Mouse (Mus musculus): Measurements from ENCODE around the gene Cdca4. TPM values are rescaled to one million over a fixed set of nuclear protein-coding genes. Genes with fewer than 3 reads are reported as not detected.

The Cdca4 gene
- total RNA-seq, 1 experiment = 78.2 TPM

DNA sequence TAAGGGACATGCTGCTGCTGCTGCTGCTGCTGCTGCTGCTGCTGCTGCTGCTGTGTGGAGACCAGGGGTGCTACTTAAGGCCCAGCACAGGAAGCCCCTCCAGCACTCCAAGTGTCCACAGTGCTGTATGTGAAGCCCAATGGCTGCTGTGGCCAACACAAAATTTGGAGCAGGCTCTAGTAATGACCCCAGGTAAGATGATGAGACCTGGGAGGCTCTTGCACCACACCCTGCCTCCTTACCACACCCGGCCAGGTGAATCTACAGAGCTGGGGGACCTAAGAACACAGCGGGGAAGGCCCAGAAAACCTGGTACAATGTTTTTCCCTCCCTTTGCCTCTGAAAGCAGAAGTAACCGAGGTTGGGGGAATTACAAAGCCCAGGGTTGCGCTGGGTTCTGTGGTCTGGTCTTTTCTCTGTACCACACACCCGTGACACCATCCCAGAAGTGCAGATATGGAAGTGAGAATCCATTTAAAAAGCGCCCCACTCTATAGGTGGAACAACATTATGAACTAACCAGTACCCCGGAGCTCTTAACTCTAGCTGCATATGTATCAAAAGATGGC is 38.0 kb upstream of the Cdca4 start:
- in situ Hi-C loops (cut with MboI; ENCODE audit: low sequenced_read_pairs in 2 of 2, unreplicated experiment in 2 of 2) = no loop called here
- Histone ChIP-seq H3K4me1 (ENCODE audit: control insufficient read depth in 2 of 2, insufficient read depth in 2 of 2, low read length in 2 of 2, poor library complexity in 1 of 2) (peaks cover 0 to 11% of the 10 kb centered on the region in 2 experiments; a peak in 1 of 4 replicates), H3K27ac (ENCODE audit: insufficient read depth, low read depth, low read length, poor library complexity, severe bottlenecking) (no peak overlapping the region), H3K36me3 (ENCODE audit: control insufficient read depth, insufficient read depth, low read length, poor library complexity, severe bottlenecking) (no peaks in the 10 kb centered on the region), H3K9ac (ENCODE audit: insufficient read depth, low read depth, low read length, poor library complexity, severe bottlenecking) (no peak overlapping the region), H3K9me3 (ENCODE audit: control insufficient read depth, insufficient read depth, low read depth, low read length) (no peaks in the 10 kb centered on the region), H3K4me3 (ENCODE audit: insufficient read depth in 1 of 2, low read depth in 1 of 2, low read length in 2 of 2, poor library complexity in 1 of 2, severe bottlenecking in 1 of 2) (no peak overlapping the region)
- TF ChIP-seq ZNF384 (IDR thresholded peaks at IDR 0.05; ENCODE audit: low read depth, low read length) (no peak), HCFC1 (IDR thresholded peaks at IDR 0.05; ENCODE audit: borderline replicate concordance, insufficient read depth, low read length) (no peak), CHD2 (IDR thresholded peaks at IDR 0.05; ENCODE audit: low read depth, low read length) (no peak), ZC3H11A (IDR thresholded peaks at IDR 0.05; ENCODE audit: borderline replicate concordance, low read depth, low read length) (no peak), MAFK (IDR thresholded peaks at IDR 0.05; ENCODE audit: insufficient read depth, low read depth, low read length) (no peak)
- no peak for DNase-seq (ENCODE audit: low read depth, low spot score)

DNA sequence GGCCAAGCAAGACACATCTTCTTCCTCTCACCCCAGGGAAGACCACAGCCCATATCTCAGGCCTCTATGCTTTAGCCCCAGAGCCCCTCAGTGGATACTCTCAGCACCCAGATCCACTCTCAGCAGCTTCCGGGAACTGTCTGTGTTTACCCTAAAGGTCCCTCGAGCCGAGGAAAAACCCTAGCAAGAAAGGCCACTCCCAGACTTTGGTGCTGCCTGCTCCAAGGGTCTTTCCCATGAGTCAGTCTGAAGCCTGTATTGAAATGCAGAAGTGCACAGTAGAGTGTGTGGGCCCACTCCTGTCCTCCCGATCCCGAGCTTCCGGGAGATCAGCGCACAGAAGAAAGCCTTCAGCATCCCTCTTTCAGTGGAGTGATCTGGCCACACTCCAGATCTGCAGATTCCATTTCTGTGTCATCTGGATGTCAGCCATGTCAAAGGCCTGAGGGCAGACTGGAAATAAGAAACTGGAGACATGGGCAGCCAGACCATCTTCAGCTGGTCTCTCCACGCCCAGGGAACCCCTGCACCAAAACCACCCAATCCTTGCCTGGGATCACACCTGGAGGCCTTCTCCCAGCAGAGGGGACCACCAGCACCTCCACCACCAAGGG is 37.4 kb upstream of the Cdca4 start:
- in situ Hi-C loops (cut with MboI; ENCODE audit: low sequenced_read_pairs in 2 of 2, unreplicated experiment in 2 of 2) = no loop called here
- TF ChIP-seq CHD2 (IDR thresholded peaks at IDR 0.05; ENCODE audit: low read depth, low read length) (no peak), ZNF384 (IDR thresholded peaks at IDR 0.05; ENCODE audit: low read depth, low read length) (no peak), ZC3H11A (IDR thresholded peaks at IDR 0.05; ENCODE audit: borderline replicate concordance, low read depth, low read length) (no peak), MAFK (IDR thresholded peaks at IDR 0.05; ENCODE audit: insufficient read depth, low read depth, low read length) (no peak), HCFC1 (IDR thresholded peaks at IDR 0.05; ENCODE audit: borderline replicate concordance, insufficient read depth, low read length) (no peak)

DNA sequence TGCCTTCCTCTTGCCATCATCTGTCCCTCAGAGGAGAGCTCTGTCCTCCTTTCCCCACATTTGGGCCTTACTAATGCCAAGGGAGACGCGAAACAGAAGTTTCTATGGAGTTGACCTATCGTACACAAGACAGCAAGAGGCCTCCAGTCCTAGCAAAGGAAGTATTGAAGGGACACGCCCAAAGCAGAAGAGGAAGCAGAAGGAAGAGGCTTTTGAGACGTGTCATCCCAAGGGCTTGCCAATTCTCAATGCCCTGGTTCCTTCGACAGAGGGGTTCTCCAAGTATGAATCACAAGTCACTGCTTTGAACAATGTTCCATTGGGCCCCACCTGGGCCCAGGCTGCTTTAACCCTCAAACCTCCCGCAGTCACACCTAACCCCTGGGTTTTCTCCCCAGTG is 35.6 kb upstream of the Cdca4 start:
- H3K9ac ChIP-seq (ENCODE audit: insufficient read depth, low read depth, low read length, poor library complexity, severe bottlenecking) = no peak overlapping the region
- no peaks in the 10 kb centered on the region for H3K36me3 ChIP-seq (ENCODE audit: control insufficient read depth, insufficient read depth, low read length, poor library complexity, severe bottlenecking)
- TF ChIP-seq ZNF384 (IDR thresholded peaks at IDR 0.05; ENCODE audit: low read depth, low read length) (no peak), MAFK (IDR thresholded peaks at IDR 0.05; ENCODE audit: insufficient read depth, low read depth, low read length) (no peak), HCFC1 (IDR thresholded peaks at IDR 0.05; ENCODE audit: borderline replicate concordance, insufficient read depth, low read length) (no peak), ZC3H11A (IDR thresholded peaks at IDR 0.05; ENCODE audit: borderline replicate concordance, low read depth, low read length) (no peak)
- no peak overlapping the region for H3K27ac ChIP-seq (ENCODE audit: insufficient read depth, low read depth, low read length, poor library complexity, severe bottlenecking)
- no peaks in the 10 kb centered on the region for H3K9me3 ChIP-seq (ENCODE audit: control insufficient read depth, insufficient read depth, low read depth, low read length)
- no peak for DNase-seq (ENCODE audit: low read depth, low spot score)
- in situ Hi-C loops (cut with MboI; ENCODE audit: low sequenced_read_pairs in 2 of 2, unreplicated experiment in 2 of 2) = no loop called here
- H3K4me3 ChIP-seq (ENCODE audit: insufficient read depth in 1 of 2, low read depth in 1 of 2, low read length in 2 of 2, poor library complexity in 1 of 2, severe bottlenecking in 1 of 2) = no peak overlapping the region
- H3K4me1 ChIP-seq (ENCODE audit: control insufficient read depth in 2 of 2, insufficient read depth in 2 of 2, low read length in 2 of 2, poor library complexity in 1 of 2) = peaks cover 0 to 8% of the 10 kb centered on the region in 2 experiments; a peak in 1 of 4 replicates

More for the DNA sequence above, 37.4 kb upstream of the Cdca4 start:
- no peak overlapping the region for H3K27ac ChIP-seq (ENCODE audit: insufficient read depth, low read depth, low read length, poor library complexity, severe bottlenecking)
- no peak overlapping the region for H3K9ac ChIP-seq (ENCODE audit: insufficient read depth, low read depth, low read length, poor library complexity, severe bottlenecking)
- no peak for DNase-seq (ENCODE audit: low read depth, low spot score)
- no peaks in the 10 kb centered on the region for H3K9me3 ChIP-seq (ENCODE audit: control insufficient read depth, insufficient read depth, low read depth, low read length)
- peaks cover 0 to 11% of the 10 kb centered on the region in 2 experiments; a peak in 1 of 4 replicates for H3K4me1 ChIP-seq (ENCODE audit: control insufficient read depth in 2 of 2, insufficient read depth in 2 of 2, low read length in 2 of 2, poor library complexity in 1 of 2)
- H3K4me3 ChIP-seq (ENCODE audit: insufficient read depth in 1 of 2, low read depth in 1 of 2, low read length in 2 of 2, poor library complexity in 1 of 2, severe bottlenecking in 1 of 2) = no peak overlapping the region
- H3K36me3 ChIP-seq (ENCODE audit: control insufficient read depth, insufficient read depth, low read length, poor library complexity, severe bottlenecking) = no peaks in the 10 kb centered on the region

DNA sequence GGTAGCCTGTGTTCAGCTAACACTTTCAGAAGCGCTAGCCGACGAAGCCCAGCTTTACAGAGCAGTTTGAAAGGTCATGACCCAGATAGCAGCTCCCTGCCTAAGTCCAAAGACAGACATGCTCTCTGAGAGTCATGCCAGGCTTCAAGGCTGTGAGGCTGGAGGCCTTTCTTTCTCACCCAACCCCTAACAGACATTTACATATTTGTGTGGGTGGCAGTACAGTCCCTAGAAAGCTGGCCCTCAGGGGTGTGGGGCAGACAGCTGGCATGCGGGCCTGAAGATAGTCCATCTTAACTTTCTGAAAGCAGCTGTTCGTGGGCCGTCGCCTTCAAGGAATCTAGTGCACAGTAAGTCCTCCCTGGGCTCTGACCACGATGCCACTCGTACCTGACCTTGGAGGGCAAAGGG is 32.7 kb upstream of the Cdca4 start:
- TF ChIP-seq ZNF384 (IDR thresholded peaks at IDR 0.05; ENCODE audit: low read depth, low read length) (no peak), MAFK (IDR thresholded peaks at IDR 0.05; ENCODE audit: insufficient read depth, low read depth, low read length) (no peak), ZC3H11A (IDR thresholded peaks at IDR 0.05; ENCODE audit: borderline replicate concordance, low read depth, low read length) (no peak), HCFC1 (IDR thresholded peaks at IDR 0.05; ENCODE audit: borderline replicate concordance, insufficient read depth, low read length) (no peak), CHD2 (IDR thresholded peaks at IDR 0.05; ENCODE audit: low read depth, low read length) (no peak)
- no peak overlapping the region for H3K4me3 ChIP-seq (ENCODE audit: insufficient read depth in 1 of 2, low read depth in 1 of 2, low read length in 2 of 2, poor library complexity in 1 of 2, severe bottlenecking in 1 of 2)
- no peak for DNase-seq (ENCODE audit: low read depth, low spot score)

More for the DNA sequence above, 32.7 kb upstream of the Cdca4 start:
- Histone ChIP-seq H3K9ac (ENCODE audit: insufficient read depth, low read depth, low read length, poor library complexity, severe bottlenecking) (no peak overlapping the region), H3K27ac (ENCODE audit: insufficient read depth, low read depth, low read length, poor library complexity, severe bottlenecking) (no peak overlapping the region), H3K9me3 (ENCODE audit: control insufficient read depth, insufficient read depth, low read depth, low read length) (no peaks in the 10 kb centered on the region), H3K4me1 (ENCODE audit: control insufficient read depth in 2 of 2, insufficient read depth in 2 of 2, low read length in 2 of 2, poor library complexity in 1 of 2) (peaks cover 0 to 1% of the 10 kb centered on the region in 2 experiments; a peak in 1 of 4 replicates), H3K36me3 (ENCODE audit: control insufficient read depth, insufficient read depth, low read length, poor library complexity, severe bottlenecking) (no peaks in the 10 kb centered on the region)
- in situ Hi-C loops (cut with MboI; ENCODE audit: low sequenced_read_pairs in 2 of 2, unreplicated experiment in 2 of 2) = no loop called here
